19 mouse cellular contexts compared by ENCODE assay signal in genomic region chr3:116865199-116865636, GRCm38 (mm10). TPM values are rescaled to one million over a fixed set of nuclear protein-coding genes. Genes with fewer than 3 reads are reported as not detected.
DNase-seq lines count a peak whose midpoint lies in the region; ATAC-seq and TF ChIP-seq lines count a peak whose summit lies in the region.
"Had no signal": no experiment of that assay in that cellular context is flagged by ENCODE, and none has a peak within 500 bp of the region (broad histone marks: within the 10 kb centered on the region; RNA-seq: fewer than 3 reads in every experiment).

No protein-coding gene starts in this region.

- H3K27me3 ChIP-seq in heart, postnatal 0 days (ENCODE audit: control insufficient read depth, insufficient read depth, low read length), result no peaks in the 10 kb centered on the region
- no peaks in the 10 kb centered on the region for H3K27me3 ChIP-seq in liver, adult 2 months (ENCODE audit: control insufficient read depth, insufficient read depth, low read length)
- H3K27me3 ChIP-seq in forebrain, embryonic 10.5 days (ENCODE audit: poor library complexity, severe bottlenecking), result no peaks in the 10 kb centered on the region
- H3K27me3 ChIP-seq: forebrain, embryonic 15.5 days; neural tube, embryonic 12.5 days; Patski; stomach, embryonic 15.5 days had no signal

- peak; percentile 42 for ATAC-seq in heart, postnatal 0 days (ENCODE audit: insufficient read depth, low read depth)
- ATAC-seq in monocyte, adult 5-6 weeks (replicated peaks; ENCODE audit: insufficient number of reproducible peaks, low FRiP score, low TSS enrichment, poor library complexity, severe bottlenecking), result 0 out of 2 replicates have a peak, but pooled peaks have one; percentile 45
- ATAC-seq in inflammation-experienced regulatory T-cells, adult 6 months, result no peak
- ATAC-seq: forebrain, embryonic 15.5 days; Patski had no signal

- peaks cover 12% of the 10 kb centered on the region; the same call in 1 of the 2 replicates for H3K79me2 ChIP-seq in liver, adult 2 months (ENCODE audit: control insufficient read depth, insufficient read depth, low read length)

- no peak for TF ChIP-seq CTCF in heart, postnatal 0 days (IDR thresholded peaks at IDR 0.05; ENCODE audit: low read depth)
- TF ChIP-seq CTCF in liver, adult 2 months (IDR thresholded peaks at IDR 0.05; ENCODE audit: low read depth, low read length), result no peak

- H3K9me3 ChIP-seq in heart, postnatal 0 days (replicated peaks; ENCODE audit: control insufficient read depth, low read length), result no peaks in the 10 kb centered on the region
- H3K9me3 ChIP-seq in forebrain, embryonic 10.5 days, result no peaks in the 10 kb centered on the region
- H3K9me3 ChIP-seq: embryonic facial prominence, embryonic 10.5 days; forebrain, embryonic 15.5 days; neural tube, embryonic 12.5 days; stomach, embryonic 15.5 days had no signal

- H3K36me3 ChIP-seq in heart, postnatal 0 days (replicated peaks; ENCODE audit: control insufficient read depth, insufficient read depth, low read length), result no peaks in the 10 kb centered on the region
- H3K36me3 ChIP-seq in liver, adult 2 months (ENCODE audit: control insufficient read depth, insufficient read depth, low read length), result peaks cover 4% of the 10 kb centered on the region; the same call in 1 of the 2 replicates
- H3K36me3 ChIP-seq in forebrain, embryonic 10.5 days (replicated peaks), result no peaks in the 10 kb centered on the region
- H3K36me3 ChIP-seq: embryonic facial prominence, embryonic 10.5 days; forebrain, embryonic 15.5 days; neural tube, embryonic 12.5 days; stomach, embryonic 15.5 days had no signal

- 39% methylated on average over 1 of the region's 1 CpGs for WGBS in heart, postnatal 0 days
- 67% methylated on average over 1 of the region's 1 CpGs for WGBS in liver, adult 2 months
- WGBS in forebrain, embryonic 10.5 days, result 78% methylated on average over 1 of the region's 1 CpGs

- no peak overlapping the region for H3K4me3 ChIP-seq in heart, postnatal 0 days (ENCODE audit: low read depth, low read length)
- H3K4me3 ChIP-seq in liver, adult 2 months (ENCODE audit: insufficient read depth, low read depth, low read length), result no peak overlapping the region
- H3K4me3 ChIP-seq in forebrain, embryonic 10.5 days, result no peak overlapping the region
- H3K4me3 ChIP-seq: embryonic facial prominence, embryonic 10.5 days; forebrain, embryonic 15.5 days; neural tube, embryonic 12.5 days; stomach, embryonic 15.5 days had no signal

- peak overlapping the region; percentile 53 for H3K27ac ChIP-seq in heart, postnatal 0 days (ENCODE audit: low read depth)
- H3K27ac ChIP-seq in liver, adult 2 months (replicated peaks; ENCODE audit: insufficient read depth, low read depth, low read length), result 0 out of 2 replicates have a peak overlapping the region, but pooled peaks have one; percentile 41
- H3K27ac ChIP-seq in forebrain, embryonic 10.5 days, result no peak overlapping the region
- H3K27ac ChIP-seq: embryonic facial prominence, embryonic 10.5 days; forebrain, embryonic 15.5 days; neural tube, embryonic 12.5 days; stomach, embryonic 15.5 days had no signal

- intact Hi-C loops in heart, postnatal 10 days (cut with DNase I), result no loop called here

- TF ChIP-seq EP300 in heart, postnatal 0 days (IDR thresholded peaks at IDR 0.05; ENCODE audit: low read depth), result no peak

- no peak overlapping the region for H3K4me2 ChIP-seq in heart, postnatal 0 days (ENCODE audit: low read depth, low read length)
- H3K4me2 ChIP-seq: forebrain, embryonic 15.5 days; midbrain, embryonic 11.5 days; neural tube, embryonic 12.5 days; stomach, embryonic 15.5 days had no signal

- TF ChIP-seq POLR2A in liver, adult 2 months (IDR thresholded peaks at IDR 0.05; ENCODE audit: extremely low read depth, insufficient read depth, low read length), result no peak

- DNase-seq in heart, postnatal 0 days (ENCODE audit: low spot score), result peak; percentile 30
- no peak for DNase-seq in heart, postnatal 10 days
- peak; percentile 39 for DNase-seq in Muller cell, postnatal 12 days (ENCODE audit: inconsistent ontology term)
- peak; percentile 27 for DNase-seq in liver, adult 2 months (ENCODE audit: extremely low read depth, low read depth, low spot score)
- DNase-seq in forebrain, embryonic 10.5 days (ENCODE audit: extremely low spot score, low spot score), result no peak
- no peak for DNase-seq in right cerebral cortex, postnatal 14 days
- DNase-seq: adrenal gland, adult 8-10 months; cerebellum, adult 11 months; gastrocnemius, postnatal 25 days; left cerebral cortex, postnatal 4 days; right cerebral cortex, adult 18-20 months had no signal

- H3K9ac ChIP-seq in heart, postnatal 0 days (replicated peaks; ENCODE audit: low read depth, low read length), result no peak overlapping the region
- no peak overlapping the region for H3K9ac ChIP-seq in liver, adult 2 months (ENCODE audit: low read depth, low read length)
- H3K9ac ChIP-seq: forebrain, embryonic 15.5 days; neural tube, embryonic 12.5 days; stomach, embryonic 15.5 days had no signal

- peaks cover 3% of the 10 kb centered on the region; the same call in 1 of the 2 replicates for H3K4me1 ChIP-seq in heart, postnatal 0 days (ENCODE audit: control insufficient read depth, insufficient read depth)
- peaks cover 12% of the 10 kb centered on the region for H3K4me1 ChIP-seq in liver, adult 2 months (ENCODE audit: control insufficient read depth, insufficient read depth, low read length)
- peaks cover 12% of the 10 kb centered on the region for H3K4me1 ChIP-seq in forebrain, embryonic 10.5 days
- H3K4me1 ChIP-seq: neural tube, embryonic 12.5 days had no signal

RNA-seq across cellular contexts. Expression of gene Frrs1, which starts 6.0 kb away (rescaled TPM):
- total RNA-seq in heart, postnatal 0 days (2014; rRNA removed; ENCODE audit: low replicate concordance), result 3.2 and 4.4 TPM in 2 replicates
- polyA plus RNA-seq in heart, postnatal 0 days (2015; fragmentation: Nextera tagmentation; extraction: Ambion mirVana), result 9.8 and 9.9 TPM in 2 replicates
- 1 to 10 TPM; 6.6 to 7.7 TPM for total RNA-seq in heart, postnatal 10 days (2021)
- total RNA-seq in liver, adult 2 months (2014; rRNA removed), result 14.4 and 22.4 TPM in 2 replicates
- 21.6 and 39.7 TPM in 2 replicates for polyA plus RNA-seq in liver, adult 2 months (2012; rRNA removed)
- total RNA-seq in monocyte, adult 5-6 weeks (2017), result 8.2 to 19.8 TPM (median 11.8 TPM) in 3 replicates
- polyA plus RNA-seq in forebrain, embryonic 10.5 days (2016; fragmentation: Nextera tagmentation; extraction: Ambion mirVana), result 14.7 and 16.3 TPM in 2 replicates
- 10 to 100 TPM; 11.5 to 44.9 (median 39.7) TPM for polyA plus RNA-seq in inflammation-experienced regulatory T-cells, adult 6 months (2017; shearing (Covaris generic))

RNA-seq across cellular contexts. Expression of gene Agl, which starts 57.3 kb away (rescaled TPM):
- total RNA-seq in heart, postnatal 0 days (2014; rRNA removed; ENCODE audit: low replicate concordance), result 241 and 242 TPM in 2 replicates
- polyA plus RNA-seq in heart, postnatal 0 days (2015; fragmentation: Nextera tagmentation; extraction: Ambion mirVana), result 69.0 and 75.0 TPM in 2 replicates
- 100 to 1,000 TPM; 144 to 148 TPM for total RNA-seq in heart, postnatal 10 days (2021)
- 33.7 and 38.5 TPM in 2 replicates for total RNA-seq in liver, adult 2 months (2014; rRNA removed)
- 12.0 and 12.1 TPM in 2 replicates for polyA plus RNA-seq in liver, adult 2 months (2012; rRNA removed)
- total RNA-seq in monocyte, adult 5-6 weeks (2017), result 8.1 to 17.3 TPM (median 14.7 TPM) in 3 replicates
- 9.9 and 11.0 TPM in 2 replicates for polyA plus RNA-seq in forebrain, embryonic 10.5 days (2016; fragmentation: Nextera tagmentation; extraction: Ambion mirVana)
- 1 to 10 TPM; 1.8 to 3.1 (median 1.8) TPM for polyA plus RNA-seq in inflammation-experienced regulatory T-cells, adult 6 months (2017; shearing (Covaris generic))

Comparison
In these comparisons a context has a peak if more than half of its experiments do, and no peak if none do; other contexts are left out.
1. DNase-seq: peak in heart, postnatal 0 days (single experiment), Muller cell, postnatal 12 days (single experiment) and liver, adult 2 months (single experiment); none in heart, postnatal 10 days (0 of 2), forebrain, embryonic 10.5 days (single experiment) and right cerebral cortex, postnatal 14 days (single experiment).